Mouse (Mus musculus): ENCODE results near the gene Pdyn. TPM values are rescaled to one million over a fixed set of nuclear protein-coding genes. Genes with fewer than 3 reads are reported as not detected.

The Pdyn gene
- total RNA-seq, 1 experiment from 2014 or later = not detected

DNA sequence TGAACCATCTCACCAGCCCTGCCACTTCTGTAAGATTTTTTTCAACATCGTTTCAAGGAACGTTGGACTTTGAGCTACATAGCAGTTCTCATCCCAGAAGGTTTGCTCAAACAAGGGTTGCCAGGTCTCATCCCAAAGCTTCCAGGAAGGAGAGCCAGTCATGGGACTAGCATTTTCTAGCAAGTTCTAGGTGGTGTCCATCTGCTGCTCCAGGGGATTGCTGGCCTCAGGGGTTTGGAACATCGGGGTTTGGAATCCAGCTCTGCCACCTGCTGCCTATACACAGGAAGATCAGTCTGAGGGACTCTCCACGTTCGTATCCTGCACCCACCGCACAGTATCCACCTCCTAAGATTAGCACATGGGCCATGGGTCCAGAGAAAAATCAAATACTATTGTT lies 39.6 kb downstream of the Pdyn start:
- ATAC-seq (ENCODE audit: extremely low read depth, insufficient number of reproducible peaks, low FRiP score, poor library complexity, severe bottlenecking) = no peak

DNA sequence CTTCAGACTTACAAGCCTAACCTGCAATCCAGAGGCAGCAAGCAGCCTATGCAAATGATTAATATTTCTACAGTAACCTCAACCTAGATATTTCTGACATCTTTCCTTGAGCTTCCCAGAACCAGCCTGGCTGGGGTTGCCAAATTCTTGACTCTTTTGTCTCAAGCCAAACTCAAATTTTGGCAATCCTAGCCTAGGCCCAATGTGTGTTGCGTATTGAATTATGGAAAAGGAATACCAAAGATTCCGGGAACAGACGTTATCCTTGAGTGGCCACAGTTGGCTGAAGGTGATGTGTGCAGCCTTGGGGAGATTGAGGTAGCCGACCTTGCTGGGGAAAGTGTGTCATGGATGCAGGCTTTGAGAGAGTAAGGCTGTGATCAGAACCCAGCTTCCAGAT lies 40.8 kb downstream of the Pdyn start:
- ATAC-seq (ENCODE audit: extremely low read depth, insufficient number of reproducible peaks, low FRiP score, poor library complexity, severe bottlenecking) = no peak

DNA sequence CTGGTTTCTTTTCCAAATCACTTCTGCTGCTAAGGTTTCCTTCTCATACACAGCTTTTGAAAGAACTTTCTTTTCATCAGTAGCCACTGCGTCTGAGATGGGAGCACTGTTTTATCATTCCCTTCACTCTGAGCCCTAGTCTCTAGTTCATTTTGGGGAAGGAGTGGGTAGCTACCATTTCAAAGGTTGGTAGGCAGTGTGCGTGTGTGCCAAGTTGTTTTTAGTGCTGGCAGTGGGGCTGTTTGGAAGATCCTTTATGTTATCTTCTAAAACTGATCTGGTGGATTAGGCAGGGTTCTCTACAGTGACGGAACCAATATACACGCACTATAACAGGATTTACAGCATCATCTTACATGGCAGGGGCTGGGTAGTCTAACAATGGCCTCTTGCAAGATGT lies 44.6 kb downstream of the Pdyn start:
- ATAC-seq (ENCODE audit: extremely low read depth, insufficient number of reproducible peaks, low FRiP score, poor library complexity, severe bottlenecking) = no peak

DNA sequence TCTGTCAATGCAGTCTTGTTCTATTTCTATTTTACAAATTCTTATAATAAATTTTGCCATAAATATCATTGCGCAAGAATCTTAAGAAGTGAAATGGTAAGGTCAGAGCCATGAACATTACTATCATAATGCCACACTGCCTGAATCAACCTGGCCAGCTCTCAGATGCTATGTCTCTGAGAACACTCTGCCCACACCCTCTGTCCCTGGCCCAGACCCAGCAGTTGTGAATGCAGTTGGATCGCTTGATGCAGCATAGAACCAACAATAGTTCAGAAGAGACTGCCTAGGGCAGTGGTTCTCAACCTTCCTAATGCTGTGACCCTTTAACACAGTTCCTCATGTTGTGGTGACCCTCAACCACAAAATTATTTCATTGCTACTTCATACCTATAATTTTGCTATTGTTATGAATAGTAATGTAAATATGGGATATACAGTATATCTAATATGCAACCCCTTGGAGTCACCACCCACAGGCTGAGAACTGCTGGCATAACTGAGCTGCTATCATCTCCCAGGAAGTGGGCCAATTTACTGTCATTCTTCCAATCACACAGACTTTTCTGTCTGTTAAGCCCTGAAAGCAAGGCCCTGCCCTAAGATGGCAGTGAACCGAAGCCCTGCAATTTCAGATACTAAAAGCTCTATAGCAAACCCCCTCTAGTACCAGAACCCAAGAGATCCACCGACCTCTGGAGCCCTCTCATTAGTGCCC lies 45.3 kb downstream of the Pdyn start:
- ATAC-seq (ENCODE audit: extremely low read depth, insufficient number of reproducible peaks, low FRiP score, poor library complexity, severe bottlenecking) = no peak

DNA sequence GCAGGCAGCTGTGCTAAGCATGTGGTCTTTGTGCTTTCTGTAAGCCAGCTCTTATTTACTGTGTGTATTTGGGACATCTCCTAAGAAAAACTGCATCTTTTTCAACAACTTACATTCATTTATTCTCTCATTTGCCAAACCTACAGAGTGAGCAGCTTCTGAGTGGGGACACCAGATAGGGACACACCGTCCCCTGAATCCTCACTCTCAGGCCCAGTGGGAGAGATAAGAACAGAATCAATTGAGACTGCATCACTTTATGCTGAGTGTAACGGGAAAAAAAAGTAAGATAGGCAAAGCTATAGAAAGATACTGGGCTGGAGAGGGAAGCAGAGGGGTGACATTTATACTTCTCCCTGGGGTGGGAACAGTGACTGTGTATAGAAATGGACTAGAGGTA lies 46.0 kb downstream of the Pdyn start:
- ATAC-seq (ENCODE audit: extremely low read depth, insufficient number of reproducible peaks, low FRiP score, poor library complexity, severe bottlenecking) = no peak

DNA sequence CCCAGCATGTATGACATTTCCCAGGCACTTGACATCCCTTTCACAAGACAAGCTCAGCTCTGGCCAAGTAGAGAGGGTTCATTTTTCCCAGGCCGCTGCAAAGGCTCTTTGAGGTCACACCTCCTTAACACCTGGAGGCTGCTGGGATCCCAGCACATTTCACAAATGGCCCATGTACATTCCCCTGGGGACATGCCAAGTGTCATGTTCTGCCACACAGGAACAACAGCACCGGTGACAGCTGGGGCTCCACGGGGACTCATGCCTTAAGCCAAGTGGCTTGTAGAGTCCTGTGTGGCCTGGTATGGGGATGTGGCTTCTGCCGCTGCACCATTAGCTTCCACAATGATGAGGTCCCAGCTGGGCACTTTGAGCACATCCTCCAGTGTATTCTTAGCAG lies 47.0 kb downstream of the Pdyn start:
- no peak for ATAC-seq (ENCODE audit: extremely low read depth, insufficient number of reproducible peaks, low FRiP score, poor library complexity, severe bottlenecking)

Other genes with a start within 250 kb of the Pdyn start
- 0.35 TPM in 1 of 2 replicates, not detected in the other for gene F830045P16Rik, start 163.2 kb downstream of the Pdyn start, total RNA-seq (2017)
- gene Sirpa, start 107.0 kb downstream of the Pdyn start, total RNA-seq (2017) = 359 and 376 TPM in 2 replicates
- gene Stk35, start 100.7 kb upstream of the Pdyn start, total RNA-seq (2017) = 8.3 and 11.2 TPM in 2 replicates